Mouse (Mus musculus): ENCODE data around the gene Olfr1206.

DNA sequence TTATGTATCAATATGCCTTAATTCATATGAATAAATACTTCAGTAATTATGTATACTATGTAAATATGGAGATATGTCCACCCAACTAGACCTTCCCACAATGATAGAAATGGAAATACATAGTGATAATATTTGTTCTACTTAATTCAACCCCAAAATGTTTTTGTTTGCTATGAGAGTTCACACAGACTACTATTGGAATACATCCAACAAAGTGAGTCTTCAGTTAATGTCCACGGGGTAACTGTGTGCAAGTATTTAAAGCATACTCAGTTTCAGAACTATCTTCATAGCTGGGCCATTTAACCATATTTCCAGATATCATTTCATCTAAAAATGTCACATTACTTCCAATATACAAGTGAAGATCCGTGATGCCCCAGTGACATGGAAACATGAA is at the start of gene Olfr1206:
- TF ChIP-seq CTCF (IDR thresholded peaks at IDR 0.05; ENCODE audit: low read depth, low read length) = no peak
- no peak for TF ChIP-seq EP300 (IDR thresholded peaks at IDR 0.05; ENCODE audit: insufficient read depth, low read depth, low read length)
